Mouse (Mus musculus) 3T3-L1 (cell line): ENCODE measurements around the gene Foxl1.
A peak's percentile ranks its signal among the peaks of the same experiment; 100 is the strongest.

Experiments
- DNase-seq: peaks from one replicate; pipeline ENCODE4 v3.0.0-alpha.2; 2015; ENCODE audit warnings: low read depth, low spot score

Foxl1 gene

DNA sequence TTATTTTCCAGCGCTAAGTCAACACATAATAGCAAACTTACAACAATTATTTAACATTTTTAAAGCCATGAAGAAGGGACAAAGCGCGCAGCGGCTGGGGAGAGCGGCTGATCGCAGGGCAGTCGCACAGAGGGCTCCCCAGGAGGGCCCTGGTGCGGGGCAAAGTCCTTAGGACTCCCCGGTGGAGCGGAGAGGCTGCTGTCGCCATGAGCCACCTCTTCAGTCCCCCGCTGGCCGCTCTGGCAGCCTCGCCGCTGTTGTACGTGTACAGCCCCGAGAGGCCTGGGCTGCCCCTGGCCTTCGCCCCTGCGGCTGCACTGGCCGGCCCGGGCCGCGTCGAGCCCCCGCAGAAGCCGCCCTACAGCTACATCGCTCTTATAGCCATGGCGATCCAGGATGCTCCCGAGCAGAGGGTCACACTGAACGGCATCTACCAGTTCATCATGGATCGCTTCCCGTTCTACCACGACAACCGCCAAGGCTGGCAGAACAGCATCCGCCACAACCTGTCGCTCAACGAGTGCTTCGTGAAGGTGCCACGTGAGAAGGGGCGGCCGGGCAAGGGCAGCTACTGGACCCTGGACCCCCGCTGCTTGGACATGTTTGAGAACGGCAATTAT is at the start of gene Foxl1:
Gene Foxl1 (plus strand): TSS at position 185 of the 620 bp plus-strand sequence.
- DNase-seq: no peak

DNA sequence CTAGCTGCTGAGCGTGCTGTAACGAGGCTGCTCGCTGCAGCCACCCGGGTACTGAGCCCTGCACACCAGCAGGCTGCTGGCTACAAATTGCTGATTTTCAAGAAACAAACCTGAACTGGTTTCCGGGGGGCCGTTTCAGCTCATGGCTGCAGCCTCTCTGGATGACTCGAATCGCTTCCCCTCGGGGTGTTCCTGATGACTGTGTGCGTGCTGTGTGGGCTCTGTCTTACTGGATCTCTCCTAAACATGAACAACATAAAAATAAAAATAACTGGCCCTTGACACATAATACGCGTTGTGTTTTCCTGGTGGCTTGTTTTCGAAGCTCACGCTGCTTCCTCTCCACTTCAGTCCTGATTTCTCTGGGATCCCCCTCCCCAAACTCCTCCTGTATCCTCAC is 49.0 kb upstream of the Foxl1 start:
- no peak for DNase-seq

DNA sequence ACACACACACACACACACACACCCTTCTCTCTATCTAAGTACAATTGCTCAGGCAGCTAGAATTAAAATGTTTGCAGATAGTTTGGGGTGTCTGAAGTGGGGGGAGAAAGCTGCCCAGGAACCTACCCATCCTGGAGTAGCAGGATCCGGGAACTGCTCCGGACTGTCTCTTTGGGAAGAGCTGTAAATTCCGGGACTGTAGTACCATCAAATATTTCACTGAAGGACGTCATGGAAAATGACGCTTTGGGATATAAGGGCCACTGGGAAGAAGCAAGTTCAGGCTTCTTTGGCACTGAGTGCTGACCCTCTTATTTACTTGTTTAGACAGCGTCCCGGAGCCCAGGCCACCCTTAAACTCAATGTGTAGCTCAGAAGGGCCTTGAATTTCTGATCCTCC is 48.5 kb upstream of the Foxl1 start:
- DNase-seq: no peak

DNA sequence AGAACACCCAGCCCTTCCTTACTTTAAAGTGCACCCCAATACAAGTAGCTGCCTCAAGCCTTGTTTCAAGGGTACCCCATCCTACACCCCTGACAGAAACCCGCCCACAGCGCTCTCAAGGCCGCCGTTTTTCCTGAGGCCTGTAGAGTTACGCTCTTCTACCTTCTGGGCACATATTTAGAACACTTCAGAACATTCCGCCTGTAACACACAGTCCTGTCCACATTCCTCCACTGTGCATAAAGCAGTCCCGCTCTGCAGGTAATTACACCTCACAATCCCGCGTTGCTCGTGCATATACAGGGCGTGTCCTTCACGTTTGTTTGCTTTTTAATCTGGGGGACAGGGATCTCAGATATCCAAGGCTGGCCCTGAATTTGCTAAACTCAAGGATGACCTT is 47.8 kb upstream of the Foxl1 start:
- DNase-seq: no peak

DNA sequence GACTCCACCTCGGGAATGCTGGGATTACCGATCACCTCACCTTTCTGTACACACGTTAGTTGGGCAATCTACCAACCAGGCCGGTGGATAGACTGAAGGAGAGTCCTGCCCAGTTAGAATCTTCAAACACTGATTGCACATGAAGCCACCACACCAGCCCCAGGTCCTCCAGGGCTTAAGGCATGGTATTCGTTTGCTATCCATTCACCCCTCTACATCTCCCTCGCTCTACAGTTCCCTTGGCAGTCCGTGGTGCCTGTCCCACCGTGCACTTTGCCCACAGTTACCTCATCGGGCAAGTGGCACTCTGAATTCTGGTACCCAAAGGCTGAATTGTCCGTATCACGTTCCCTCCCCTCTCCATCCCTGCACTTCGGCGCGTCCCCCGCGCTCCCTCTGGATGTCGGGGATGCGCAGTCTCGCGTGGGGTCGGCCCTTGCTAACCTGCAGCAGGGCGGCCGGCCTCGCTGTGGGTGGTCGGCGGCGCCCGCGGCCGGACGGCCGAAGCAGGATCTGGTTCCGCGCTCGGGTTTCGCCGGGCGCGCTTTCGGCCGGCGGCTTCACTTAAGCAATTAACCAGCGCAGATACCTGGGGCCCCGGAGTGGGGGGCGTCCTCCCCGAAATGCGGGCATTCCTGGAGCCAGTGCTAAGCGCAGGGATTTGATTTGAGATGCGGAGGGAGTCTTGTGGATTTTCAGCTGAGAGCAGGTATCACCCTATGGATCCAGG is 47.2 kb upstream of the Foxl1 start:
- DNase-seq: no peak

DNA sequence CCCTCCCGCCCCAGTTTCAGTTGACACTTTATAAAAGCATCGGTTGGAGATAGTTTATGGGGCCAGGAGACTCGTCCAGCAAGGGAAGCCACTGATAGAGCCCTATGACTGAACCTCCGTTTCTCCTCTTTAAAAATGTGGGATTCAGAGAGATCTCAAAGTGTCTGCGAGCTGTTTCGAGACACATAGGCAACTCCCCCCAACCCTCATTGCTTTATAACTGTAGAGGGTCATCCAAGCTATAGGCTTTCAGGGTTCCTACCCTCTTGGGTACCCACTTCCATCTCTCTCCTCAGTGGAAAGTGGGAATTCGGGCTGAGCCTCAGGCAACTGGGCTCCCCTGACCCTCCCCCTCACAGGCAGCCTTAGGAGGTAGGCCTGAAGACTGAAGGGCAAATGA is 46.3 kb upstream of the Foxl1 start:
- DNase-seq: no peak

DNA sequence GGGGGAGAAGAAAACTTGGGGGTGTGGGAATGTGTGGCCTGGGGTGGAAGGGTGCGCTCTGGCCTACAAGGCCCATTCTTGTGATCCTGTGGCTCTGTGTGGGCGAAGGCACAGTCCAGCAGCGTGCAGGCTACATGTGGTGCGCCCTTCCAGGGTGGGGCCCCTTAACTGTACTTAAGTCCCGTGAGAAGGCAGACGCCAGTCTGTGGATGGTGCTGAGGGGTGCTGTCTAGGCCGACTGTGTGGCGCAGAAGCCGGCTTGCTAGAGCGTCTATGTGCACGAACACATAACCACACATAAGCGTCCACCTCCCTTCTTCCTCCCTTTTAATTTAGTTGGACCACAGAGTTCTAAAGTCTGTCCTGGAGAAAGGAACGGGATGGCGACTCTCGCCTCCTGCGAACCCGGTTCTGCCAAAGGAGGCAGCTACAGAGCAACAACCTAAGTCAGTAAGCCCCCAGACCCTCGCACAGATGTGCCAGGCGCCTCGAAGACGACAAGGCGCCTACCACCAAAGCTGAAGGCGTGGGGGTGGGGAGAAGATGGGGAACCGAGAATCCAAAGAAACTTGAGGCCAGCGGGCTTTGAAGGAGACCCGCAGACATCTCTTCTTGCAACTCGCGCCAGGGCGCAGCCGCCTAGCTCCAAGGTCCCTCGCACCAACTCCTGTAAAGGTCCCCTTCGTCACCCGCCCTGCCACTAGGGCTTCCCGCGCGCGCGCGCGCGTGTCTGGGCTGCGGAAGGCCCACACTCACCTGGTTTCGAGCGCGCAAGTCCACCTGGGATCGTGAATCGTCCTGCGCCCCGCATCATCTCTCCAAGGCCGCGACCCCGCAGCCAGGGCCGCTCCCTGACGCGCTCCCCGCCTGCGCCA is 45.3 kb upstream of the Foxl1 start:
- no peak for DNase-seq

DNA sequence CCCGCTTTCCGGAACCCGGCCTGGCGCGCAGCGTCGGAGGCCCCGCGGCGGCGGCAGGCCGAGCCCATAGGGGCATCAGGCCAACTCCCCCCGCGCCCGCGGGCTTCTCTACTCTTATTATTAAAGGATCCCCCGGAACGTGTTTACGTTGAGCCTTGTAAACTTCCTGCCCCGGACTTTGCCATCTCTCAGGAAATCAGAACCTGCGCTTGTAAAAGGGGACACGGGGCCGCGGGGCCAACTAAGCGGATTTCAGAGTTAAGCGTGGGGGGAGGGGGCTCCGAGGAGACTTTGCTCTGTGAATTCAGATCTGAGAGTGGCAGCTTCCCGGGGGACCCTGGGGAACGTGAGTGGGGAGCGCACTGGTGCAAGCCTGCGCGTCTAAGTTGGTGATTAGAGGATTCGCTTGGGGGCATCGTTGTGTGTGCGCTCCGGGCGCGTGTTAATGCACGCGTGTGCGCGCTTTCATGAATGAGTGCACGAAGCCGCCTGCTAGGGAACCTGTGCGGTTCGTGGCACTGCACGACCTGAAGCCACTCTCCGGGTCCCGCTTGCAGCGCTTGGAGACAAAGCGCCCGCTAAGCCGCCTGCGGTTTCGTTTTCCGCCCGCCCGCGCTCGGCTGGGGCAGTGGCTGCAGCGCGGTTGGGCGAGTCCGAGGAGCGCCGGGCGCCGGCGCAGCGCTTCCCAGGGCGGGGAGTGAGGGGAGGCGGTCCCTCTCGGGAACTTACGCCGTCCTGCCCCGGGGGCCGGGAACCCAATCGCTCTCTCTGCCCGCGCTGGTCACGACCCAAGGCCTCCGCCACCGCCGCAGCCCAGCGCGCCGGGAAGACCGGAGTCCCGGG is 44.4 kb upstream of the Foxl1 start:
- DNase-seq: peak; percentile 29

DNA sequence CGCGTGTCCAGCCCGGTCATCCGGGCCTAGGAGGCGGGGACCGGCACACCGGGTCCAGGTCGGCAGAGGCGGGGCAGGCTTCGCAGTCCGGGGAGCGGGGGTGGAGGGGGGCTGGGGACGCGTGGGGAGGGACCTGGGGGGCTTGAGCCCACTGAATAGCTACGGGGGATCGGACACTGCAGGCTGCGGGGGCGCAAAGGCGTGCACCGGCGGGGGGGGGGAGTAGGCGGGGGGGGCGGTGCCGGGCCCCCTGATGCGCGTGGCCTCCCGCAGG is 43.9 kb upstream of the Foxl1 start:
- no peak for DNase-seq

DNA sequence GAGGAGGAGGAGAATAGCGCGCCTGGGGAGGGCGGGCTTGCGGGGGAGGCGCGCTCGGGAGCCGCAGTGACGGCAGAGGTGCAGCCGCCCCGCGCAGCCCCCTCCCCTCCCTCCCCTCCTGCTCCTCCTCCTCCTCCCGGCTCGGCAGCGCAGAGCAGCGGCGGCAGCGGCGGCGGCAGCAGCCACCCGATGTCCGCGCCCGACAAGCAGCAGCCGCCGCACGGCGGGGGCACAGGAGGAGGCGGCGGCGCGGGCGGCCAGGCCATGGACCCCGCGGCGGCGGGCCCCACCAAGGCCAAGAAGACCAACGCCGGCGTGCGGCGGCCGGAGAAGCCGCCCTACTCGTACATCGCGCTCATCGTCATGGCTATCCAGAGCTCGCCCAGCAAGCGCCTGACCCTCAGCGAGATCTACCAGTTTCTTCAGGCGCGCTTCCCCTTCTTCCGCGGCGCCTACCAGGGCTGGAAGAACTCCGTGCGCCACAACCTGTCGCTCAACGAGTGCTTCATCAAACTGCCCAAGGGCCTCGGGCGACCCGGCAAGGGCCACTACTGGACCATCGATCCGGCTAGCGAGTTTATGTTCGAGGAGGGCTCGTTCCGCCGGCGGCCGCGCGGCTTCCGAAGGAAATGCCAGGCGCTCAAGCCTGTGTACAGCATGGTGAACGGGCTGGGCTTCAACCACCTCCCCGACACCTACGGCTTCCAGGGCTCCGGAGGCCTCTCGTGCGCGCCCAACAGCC is 43.4 kb upstream of the Foxl1 start, which contains the start of gene Foxf1:
Gene Foxf1 (plus strand): TSS at position 177 of the 742 bp plus-strand sequence.
- no peak for DNase-seq

DNA sequence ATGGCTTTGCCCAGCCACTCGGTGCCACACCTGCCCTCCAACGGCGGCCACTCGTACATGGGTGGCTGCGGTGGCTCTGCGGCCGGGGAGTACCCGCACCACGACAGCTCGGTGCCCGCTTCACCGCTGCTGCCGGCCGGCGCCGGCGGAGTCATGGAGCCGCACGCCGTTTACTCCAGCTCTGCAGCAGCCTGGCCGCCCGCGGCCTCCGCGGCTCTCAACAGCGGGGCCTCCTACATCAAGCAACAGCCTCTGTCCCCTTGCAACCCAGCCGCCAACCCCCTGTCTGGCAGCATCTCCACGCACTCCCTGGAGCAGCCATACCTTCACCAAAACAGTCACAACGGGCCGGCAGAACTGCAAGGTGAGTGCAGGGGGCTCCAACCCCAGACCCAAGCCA is 42.7 kb upstream of the Foxl1 start:
- no peak for DNase-seq

DNA sequence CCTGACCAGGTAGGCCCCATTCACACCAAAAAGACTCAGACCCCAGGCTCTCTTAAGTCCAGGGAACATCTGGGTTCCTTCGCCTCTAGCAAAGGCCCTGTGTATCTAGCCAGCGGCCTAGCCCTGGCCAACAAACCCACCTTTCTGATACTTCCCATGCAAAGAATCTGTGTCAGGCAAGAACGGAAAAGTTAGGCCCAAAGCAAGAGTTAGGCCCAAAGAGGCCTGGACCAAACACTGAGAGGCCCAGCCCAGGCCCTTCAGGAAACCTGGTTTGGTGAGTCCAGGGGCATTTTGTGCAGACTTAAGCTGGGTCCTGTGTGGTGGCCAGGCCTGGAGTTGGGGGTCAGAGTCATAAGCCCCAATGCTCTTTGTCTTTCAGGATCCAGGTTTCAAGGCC is 42.2 kb upstream of the Foxl1 start:
- DNase-seq: no peak

DNA sequence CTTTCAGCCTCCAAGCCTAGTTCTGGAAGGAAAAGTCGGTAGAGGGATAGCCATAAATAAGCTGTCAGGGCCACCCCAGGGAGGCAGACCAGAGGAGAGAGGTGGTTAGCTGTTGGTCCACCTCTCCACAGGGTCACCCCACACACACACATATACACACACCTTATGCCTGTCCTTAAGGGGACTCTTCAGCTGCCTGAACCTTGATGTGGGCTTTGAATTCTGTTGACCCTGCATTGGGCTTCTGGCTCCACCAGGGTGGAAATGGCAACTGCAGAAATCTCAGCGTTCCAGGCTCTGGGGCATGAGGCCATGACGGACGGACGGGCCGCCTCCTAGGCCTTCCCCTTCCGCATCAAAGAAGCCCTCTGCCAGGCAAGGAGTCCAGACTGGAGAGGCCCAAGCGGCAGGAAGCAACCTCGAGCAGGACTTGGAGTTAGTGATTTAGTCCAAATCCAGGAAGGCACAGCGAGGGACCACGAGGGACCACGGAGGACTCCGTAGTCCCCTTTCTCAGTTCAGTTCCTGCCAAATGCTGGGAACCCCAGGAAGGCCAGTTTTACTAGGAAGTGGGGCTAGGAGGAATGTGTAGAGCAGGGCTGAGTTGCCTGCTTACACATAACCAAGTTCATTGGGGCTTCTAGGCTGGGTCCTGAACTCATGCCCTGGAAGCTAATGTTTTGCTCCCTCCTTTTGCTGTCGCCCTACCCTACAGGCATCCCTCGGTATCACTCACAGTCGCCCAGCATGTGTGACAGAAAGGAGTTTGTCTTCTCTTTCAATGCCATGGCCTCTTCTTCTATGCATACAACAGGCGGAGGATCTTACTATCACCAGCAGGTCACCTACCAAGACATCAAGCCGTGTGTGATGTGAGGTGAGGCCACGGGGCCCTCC is 41.5 kb upstream of the Foxl1 start:
- no peak for DNase-seq

DNA sequence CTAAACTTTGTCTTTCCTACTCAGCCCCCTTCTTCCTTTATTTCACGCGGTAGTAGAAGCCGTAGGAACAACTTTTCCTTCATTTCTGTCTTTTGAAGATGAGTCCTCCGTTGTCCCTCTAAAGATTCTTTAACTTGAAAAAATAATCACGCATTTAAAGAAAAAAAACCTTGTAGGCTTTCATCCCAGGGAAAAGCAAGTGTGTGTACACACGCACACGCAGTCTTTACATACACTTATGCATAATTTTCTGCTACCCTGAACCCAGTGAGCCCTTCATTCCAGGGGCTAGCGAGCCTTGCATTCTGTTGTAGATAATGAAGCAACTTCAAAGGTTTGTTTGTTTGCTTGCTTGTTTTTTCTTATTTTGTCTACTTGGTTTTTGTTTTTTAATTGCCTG is 39.5 kb upstream of the Foxl1 start:
- no peak for DNase-seq

DNA sequence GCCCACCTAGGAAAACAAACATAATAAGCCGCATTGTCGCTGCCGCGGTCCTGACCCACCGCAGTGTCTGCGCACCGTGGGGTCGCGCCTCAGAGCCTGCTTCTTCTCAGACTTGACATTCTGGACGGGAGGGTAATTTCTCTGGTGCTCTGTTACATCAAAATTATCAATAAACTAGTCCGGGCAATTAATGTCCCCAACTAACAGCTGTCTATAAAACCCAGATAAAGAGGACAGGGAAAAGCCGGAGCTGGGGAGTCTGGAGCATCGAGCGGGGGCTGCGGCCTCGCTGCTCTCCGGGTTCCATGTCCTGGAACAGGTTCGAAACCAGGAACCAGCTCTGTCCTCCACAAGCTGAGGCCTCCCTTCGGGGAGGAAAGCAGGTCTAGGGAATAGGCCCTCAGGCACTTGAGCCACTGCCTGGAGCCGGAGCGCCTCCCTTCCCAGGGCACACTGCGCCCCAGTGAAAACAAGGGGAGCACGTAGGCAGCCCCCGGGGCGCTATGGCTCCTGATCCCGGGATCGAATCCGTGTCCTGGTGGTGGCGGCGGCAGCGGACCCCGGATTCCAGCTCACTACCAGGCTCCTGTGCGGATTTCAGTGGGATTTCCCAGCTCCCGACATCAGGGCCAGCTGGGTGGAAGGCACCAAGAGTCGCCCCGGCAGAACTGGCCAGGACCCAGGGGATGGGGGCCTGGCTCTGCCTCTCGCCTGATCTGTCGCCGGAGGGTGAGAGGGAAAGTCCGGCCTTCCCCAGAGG is 38.7 kb upstream of the Foxl1 start:
- no peak for DNase-seq

DNA sequence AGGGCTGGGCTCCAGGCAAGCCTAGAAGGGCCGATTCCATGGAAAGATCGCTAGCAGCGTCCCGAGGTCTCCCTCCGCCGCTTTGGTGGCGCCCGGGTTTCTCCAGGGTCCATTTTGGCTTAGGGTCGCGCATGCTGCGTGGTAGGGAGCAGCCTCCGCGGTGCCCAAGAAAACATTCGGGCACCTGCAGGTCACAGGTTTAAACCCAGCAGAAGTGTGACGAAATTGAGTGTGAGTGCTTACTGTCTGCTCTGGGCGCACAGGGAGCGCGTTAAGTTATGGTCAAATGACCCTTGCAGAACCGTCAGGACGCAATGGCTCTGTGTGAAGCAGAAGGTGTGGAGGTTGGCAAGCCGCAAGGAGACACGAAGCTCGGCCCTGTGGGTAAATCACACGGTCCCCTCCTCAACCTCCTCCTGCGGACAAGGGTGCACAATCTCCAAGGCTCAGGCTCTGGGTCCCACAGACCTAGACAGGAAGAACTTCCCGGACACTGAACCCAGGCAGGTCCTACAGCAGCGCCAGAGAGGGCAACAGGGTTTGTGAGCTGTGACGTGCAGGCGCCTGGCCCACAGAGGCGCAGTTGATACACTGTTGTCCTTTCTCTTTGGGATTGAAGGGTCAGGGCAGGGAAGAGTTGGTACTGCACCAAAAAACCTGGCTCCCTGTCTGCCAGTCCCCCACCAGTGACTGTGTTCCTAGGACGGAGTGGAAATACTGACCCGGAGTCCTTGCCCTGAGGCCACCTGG is 37.9 kb upstream of the Foxl1 start:
- DNase-seq: no peak

DNA sequence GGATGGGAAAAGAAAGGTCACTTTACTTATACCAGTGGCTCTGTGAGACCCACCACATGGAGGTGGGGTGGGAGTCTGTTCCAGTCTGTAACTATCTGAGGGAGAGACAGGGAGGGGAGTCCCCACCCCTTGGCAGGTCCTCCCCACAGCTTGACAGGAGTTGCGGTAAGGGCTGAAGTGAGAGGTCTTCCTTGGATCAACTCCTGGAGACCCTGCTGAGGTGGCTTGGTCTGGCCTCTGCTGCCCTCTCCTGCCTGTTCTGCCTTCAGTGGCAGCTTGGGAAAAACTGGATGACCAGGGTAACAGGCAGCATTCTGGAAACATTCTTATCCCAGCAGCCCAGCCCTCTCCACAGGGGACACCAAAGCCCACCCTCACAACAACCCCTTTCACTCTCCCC is 37.0 kb upstream of the Foxl1 start:
- DNase-seq: peak; percentile 9

DNA sequence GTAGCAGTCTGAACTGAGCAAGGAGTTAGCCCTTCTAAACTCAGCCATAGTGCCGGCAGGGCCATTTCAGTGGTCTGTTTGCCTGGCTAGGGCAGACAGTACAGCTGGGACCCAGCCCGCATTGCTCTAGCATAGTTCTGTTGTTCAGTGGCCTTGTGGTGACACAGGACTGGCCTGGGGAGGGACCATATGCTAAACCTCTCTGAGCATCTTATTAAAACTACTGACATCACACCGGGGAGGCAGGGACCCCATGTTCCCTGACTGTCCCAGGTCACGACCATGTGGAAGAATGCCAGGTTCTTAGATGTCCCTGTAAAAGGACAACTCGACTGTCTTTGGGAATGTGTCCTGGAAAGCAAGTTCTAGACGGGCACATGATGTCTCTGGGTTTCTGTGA is 35.6 kb upstream of the Foxl1 start:
- DNase-seq: no peak

DNA sequence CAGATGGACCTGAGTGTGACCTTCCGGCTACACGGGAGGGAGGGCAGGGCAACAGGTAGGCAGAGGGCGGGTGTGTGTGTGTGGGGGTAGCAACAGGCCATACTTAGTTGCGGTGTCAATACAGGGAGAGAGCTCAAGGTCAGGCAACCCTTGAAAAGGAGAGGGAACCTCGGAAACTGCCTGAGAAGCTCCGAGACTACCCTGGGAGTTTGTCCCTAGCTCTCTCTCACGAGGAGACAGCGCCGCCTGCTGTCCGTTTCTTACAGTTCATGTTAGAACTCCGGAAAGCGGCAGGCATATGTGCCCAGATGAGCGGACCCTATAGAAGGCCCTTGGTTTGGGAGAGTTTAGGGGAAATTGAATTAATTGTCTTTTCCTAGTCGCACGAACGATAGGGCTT is 35.1 kb upstream of the Foxl1 start:
- peak; percentile 83 for DNase-seq
